Mouse (Mus musculus): ENCODE results near the gene Il27.

DNA sequence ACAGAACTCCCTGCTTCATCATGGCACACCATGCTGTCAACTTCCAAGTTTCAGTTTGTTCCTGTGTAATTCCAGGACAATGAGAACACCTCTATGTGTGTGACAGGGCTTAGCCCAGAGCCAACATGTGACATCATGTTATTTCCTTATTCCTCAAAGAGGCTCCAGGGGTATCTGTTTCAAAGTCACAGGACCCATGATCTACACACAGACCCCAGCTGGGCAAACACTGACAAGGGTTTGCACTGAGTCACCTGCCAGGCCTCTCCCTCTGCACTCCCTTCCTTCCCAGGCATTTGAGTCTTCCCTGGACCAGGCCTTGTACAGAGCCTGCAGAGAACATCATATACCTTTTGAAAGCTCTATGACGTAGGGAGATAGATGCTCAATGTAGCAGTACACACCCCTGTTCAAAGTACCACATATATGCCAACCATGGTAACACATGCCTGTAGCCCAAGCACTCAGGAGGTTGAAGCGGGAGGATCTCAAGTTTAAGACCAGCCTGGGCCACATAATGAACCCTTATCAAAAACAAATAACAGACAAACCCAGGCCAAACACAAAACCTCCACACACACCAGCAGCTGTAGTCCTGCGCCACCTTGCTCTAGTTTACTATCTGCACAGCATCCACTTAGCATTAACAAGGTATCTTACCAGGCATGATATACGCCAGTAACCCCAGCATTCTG, 36.2 kb upstream of the Il27 start, which contains the start of gene Nupr1:
- no peak for TF ChIP-seq CTCF (IDR thresholded peaks at IDR 0.05; ENCODE audit: borderline replicate concordance, insufficient read depth, low read depth, low read length)
- no peak for TF ChIP-seq POLR2A (IDR thresholded peaks at IDR 0.05; ENCODE audit: borderline replicate concordance, insufficient read depth, low read length)

Data from cerebellum, adult 2 months (tissue).